Mouse (Mus musculus) thymus, adult 18-20 months (tissue): ENCODE results near the gene Stat5b.

Source experiments
- DNase-seq, 2 experiments: peaks; one replicate each; pipeline ENCODE4 v3.0.0; 2022; ENCODE audit warnings: mixed read lengths in 2 of 2

Stat5b gene

DNA sequence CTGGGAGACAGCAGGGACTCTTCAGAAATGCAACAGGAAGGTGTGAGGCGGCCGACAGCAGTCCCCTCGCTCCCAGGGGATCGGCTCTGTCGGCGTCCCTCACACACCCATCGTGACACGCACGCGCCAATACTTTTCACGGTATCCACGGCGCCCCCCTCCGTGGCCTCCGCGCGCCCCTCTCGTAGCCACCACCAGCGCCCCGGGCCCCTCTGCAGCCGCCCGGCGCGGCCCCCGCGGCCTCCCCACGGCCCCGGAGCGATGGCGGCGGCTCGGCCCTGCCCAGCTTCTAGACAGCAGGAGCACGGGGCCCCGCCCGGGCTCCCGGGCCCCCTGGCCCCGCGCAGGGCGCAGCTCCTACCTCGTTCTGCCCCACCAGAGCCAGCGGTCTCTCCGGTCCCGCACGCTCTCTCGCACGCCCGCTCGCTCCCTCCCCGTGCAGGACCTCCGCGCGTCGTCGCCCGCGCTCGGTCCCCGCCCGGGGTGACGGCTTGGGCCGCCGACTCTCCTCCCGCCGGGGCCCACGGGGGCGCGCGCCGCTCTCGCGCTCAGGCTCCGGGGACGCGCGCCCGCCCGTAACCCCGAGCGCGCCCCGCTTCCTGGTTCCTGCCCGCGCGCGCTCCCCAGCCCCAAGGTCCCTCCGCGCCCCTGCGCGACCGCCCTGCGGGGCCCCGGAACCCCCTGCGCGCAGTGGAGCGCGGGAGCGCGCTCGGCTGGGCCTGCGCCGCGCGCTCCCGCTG lies at the start of gene Stat5b:
Gene Stat5b (minus strand): TSS at position 687 of the 740 bp plus-strand sequence.
- peak; percentile 81 for DNase-seq

DNA sequence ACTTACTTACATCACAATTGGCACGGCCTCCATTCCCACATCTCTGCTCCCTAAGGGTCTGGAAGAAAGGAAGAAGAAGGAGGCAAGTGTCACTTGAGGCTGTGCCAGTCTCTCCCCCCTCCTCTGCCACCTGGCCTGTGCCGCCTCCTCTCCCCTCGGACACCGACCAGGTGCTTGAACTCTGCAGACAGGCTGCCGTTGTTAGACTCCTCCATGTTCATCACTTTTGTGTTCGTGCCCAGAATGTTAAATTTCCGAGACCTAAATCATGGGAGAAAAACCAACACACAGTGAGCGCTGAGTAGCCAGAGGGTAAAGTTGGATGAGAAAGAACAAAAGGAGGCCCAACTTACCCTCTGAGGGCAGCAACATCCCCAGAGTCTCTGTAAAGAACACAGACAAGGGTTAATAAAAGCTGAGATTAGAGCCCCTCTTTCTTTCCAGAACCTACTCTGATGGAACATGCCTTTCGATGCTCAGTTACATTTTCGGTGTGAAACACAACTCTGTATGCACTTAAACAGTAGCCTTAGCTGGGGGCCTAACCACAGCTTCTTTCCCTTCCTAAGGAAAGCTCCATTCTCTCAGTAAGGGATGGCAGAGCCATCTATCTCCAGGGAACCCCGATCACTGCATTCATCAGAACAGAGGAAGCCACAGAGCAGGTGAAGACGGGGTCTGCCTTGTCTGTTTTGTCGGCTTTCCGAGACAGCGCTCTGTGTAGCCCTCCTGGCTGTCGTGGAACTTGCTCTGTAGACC lies 48.1 kb upstream of the Stat5b start:
- DNase-seq, result no peak

- peak in 1 of 2 experiments; percentile 72 for DNase-seq
Observed at GRCm38 (mm10) chr11:100897294-100898231, 47.0 kb upstream of the Stat5b start.

- DNase-seq, result no peak
Observed at GRCm38 (mm10) chr11:100896078-100896477, 45.6 kb upstream of the Stat5b start.

DNA sequence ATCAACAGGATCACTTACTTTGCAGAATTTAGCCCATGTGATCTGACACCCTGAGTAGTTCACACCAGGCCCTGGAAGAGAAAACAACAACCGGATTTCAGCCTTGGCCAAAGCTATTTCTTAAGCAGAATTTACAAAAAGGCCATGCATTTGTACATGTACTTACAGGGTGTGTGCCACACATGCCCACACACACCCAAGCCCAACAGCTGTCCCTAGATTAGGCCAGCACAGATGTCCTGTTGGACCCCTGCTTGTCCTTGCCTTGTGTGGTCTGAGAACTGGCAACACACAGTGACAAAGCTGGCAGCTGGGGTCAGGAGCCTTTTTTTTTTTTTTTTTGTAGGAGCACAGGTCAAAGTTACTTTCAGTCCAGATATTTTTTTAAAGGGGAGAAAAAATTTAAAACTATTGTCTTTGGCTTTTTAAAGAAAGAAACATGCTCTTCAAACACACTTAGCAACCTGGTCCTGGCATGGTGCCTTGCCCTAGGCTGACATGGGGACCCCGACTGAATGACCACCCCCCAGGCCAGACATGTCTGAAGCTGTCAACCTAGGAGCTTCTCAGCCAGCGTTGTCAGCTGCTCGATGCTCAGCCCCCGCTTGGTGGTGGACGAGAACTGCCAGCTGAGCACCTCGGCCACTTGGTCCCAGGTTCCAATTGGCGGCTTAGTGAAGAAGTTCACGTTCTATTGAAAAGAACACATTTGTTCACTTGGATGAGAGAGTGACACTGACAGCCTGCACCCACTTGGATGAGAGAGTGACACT lies 43.8 kb upstream of the Stat5b start:
- no peak for DNase-seq

DNA sequence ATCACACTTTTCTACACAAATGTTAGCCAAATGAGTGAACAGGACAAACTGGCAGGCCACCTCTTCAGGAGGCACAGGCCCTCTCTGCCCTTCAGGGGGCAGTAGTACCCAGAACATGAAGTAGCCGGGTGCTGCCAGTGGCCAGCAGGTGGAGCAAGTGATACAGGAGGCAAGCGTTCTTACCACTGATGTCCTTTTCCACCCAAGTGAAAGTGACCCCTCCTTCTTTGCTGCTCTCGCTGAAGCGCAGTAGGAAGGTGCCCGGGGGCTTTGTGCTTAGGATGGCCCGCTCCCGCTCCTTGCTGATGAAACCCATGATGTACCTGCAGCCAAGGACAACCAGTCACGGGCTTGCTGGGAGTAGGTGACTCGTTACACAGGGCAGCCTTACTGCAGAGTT lies 43.0 kb upstream of the Stat5b start:
- peak; percentile 74 to 85 for DNase-seq

GRCm38 (mm10) chr11:100892435-100892834 lies 41.9 kb upstream of the Stat5b start:
- no peak for DNase-seq

DNA sequence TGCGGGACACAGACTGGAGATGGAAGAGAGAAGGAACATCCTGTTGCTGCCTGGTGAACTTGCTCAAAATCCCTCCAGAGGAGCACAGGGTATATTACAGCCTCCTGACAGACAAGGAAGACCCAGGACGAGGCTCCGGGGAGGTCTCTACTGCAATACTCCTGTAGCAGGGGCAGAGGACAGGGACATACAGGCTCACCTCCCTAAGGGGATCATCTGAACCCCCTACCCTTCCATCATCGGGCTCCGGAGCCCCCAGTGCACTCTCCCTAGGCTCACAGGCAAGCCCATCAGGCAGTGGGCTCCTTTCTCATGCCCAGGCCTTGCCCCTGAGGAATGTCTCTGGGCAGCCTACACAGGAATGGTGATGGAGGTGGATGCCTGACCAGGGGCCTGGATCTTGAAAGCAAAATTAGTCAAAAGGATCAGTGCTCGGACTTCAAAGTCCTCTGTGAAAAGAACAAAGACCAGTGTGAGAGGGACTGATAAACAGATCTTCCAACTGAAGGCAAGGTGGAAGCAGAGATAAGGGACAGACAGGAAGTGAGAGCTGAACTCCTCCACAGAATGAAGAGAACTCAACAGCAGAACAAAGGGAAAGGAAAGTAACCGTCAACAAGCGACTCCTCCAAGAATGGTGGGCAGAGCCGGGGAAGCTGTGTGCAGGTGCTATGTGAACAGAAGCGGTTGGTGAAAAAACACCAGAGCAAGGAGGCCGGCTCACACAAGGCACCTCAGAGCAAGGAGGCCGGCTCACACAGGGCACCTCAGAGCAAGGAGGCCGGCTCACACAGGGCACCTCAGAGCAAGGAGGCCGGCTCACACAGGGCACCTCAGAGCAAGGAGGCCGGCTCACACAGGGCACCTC lies 41.0 kb upstream of the Stat5b start:
- peak; percentile 76 to 85 for DNase-seq

DNA sequence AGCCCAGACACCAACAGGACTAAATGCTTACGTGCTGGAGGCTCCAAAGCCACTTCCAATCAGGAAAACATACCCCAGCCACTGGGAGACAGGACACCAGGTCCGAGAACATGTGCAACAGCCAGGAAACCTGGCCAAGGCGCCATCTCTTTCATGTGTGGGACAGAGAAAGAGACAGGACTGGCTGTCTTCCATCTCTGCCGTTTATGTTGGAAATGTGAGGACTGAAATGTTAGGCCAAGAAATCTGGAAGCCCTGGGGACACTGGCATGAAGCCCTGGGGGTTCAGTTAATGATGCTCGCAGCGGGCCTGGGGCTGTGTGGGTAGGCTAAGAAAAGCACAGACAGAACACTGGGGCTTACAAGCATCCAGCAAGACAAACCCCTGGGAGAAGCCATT lies 40.0 kb upstream of the Stat5b start:
- DNase-seq, result no peak

GRCm38 (mm10) chr11:100888348-100888820 lies 37.9 kb upstream of the Stat5b start:
- DNase-seq, result no peak

DNA sequence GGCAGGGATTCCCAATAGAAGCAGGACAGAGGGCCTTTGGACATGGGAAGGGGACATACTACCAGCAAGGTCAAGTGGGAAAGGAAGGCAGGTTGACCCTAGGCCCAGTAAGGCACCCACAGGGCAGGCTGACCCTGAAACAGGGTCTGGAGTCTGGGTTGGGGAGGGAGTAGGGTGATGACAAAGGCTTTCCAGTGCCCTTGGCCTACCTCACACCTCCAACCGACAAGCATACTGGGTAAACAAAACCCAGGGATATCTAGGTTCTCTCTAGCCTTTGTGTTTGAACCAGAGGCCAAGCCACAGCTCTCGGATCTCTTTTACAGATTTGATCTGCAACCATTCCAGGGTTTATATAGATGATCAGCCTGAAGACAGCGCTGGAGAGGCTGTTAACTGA lies 37.2 kb upstream of the Stat5b start:
- no peak for DNase-seq

GRCm38 (mm10) chr11:100887236-100887635 lies 36.7 kb upstream of the Stat5b start:
- DNase-seq, result no peak

GRCm38 (mm10) chr11:100886188-100886740 lies 35.7 kb upstream of the Stat5b start:
- no peak for DNase-seq

DNA sequence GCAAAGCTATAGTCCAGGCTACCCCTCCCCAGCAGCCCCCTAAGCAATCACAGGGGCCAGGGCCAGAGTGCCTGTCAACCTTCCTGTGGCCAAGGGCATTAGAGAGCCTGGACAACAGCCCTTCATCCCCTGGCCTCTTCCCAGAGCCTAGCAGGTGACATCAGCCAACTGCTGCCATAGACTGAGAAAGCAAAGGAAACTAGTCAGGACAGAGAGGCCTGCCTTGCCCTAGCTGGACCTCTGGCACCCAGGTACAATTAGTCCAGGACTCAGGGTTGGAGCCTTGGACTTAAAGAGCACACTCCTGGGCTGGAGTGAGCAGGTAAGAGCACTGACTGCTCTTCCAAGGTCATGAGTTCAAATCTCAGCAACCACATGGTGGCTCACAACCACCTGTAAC lies 34.9 kb upstream of the Stat5b start:
- DNase-seq, result no peak

- no peak for DNase-seq
Observed at GRCm38 (mm10) chr11:100883640-100884039, 33.1 kb upstream of the Stat5b start.

DNA sequence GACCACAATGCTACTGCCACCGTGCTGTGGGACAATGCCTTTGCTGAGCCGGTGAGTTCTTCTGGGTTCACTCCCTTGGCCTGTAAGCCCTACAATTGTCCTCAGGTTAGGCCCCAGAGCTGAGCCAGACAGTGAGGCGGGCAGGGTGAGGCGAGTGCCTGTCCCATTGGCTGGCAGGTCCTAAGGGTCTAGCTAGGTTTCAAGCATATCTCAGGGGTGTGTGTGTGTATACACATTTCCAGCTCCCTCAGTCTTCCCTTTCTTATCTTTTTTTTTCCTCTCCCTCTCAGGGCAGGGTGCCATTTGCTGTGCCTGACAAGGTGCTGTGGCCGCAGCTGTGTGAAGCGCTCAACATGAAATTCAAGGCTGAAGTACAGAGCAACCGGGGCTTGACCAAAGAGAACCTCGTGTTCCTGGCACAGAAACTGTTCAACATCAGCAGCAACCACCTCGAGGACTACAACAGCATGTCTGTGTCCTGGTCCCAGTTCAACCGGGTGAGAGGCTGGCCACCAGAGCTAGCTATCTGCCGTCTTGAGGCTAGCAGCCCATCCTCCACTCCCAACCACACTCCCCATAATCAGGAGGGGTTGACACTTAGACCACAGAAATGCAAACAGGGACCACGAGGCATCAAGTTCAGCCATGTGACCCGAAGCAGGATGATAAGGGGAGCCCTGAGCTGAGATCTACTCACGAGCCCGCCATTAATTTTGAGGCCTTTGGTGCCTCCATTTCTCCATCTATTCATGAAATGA lies 29.0 kb upstream of the Stat5b start:
- no peak for DNase-seq

GRCm38 (mm10) chr11:100875761-100876160 lies 25.2 kb upstream of the Stat5b start:
- no peak for DNase-seq

- peak in 1 of 2 experiments; percentile 62 for DNase-seq
Observed at GRCm38 (mm10) chr11:100870968-100871350, 20.4 kb upstream of the Stat5b start.

- DNase-seq, result no peak
Observed at GRCm38 (mm10) chr11:100870256-100870967, 19.9 kb upstream of the Stat5b start.
